Mouse (Mus musculus) bone marrow macrophage, adult 2 months (primary cell): ENCODE data around the gene Bicral.

Source experiments
- CTCF ChIP-seq: IDR thresholded peaks from 2 replicates; pipeline ENCODE4 v1.5.1; 2012; ENCODE audit warnings: low read depth, mild to moderate bottlenecking, low read length, moderate library complexity
- POLR2A ChIP-seq: IDR thresholded peaks from 2 replicates; pipeline ENCODE4 v1.6.1; 2012; ENCODE audit warnings: mild to moderate bottlenecking, low read depth, low read length, borderline replicate concordance

GRCm38 (mm10) chr17:46781876-46782275 lies 76.4 kb downstream of the Bicral start:
- TF ChIP-seq POLR2A, result no peak
- no peak for TF ChIP-seq CTCF
